Mouse (Mus musculus): ENCODE results near the gene Il25. TPM values are rescaled to one million over a fixed set of nuclear protein-coding genes. Genes with fewer than 3 reads are reported as not detected.
"Not testable (repeated sequence)": the region's sequence is repeated elsewhere in the genome, so short reads cannot be mapped to it uniquely, and the experiment has no call there.

The Il25 gene
- polyA plus RNA-seq, 1 experiment from 2014 or later = 0.48 TPM

GRCm38 (mm10) chr14:54960769-54961168 lies 28.3 kb downstream of the Il25 start:
- no peak overlapping the region for H3K4me2 ChIP-seq (replicated peaks)
- H3K4me1 ChIP-seq = no peaks in the 10 kb centered on the region
- H3K4me3 ChIP-seq = no peak overlapping the region
- no peak overlapping the region for H3K9ac ChIP-seq
- ATAC-seq (ENCODE audit: low FRiP score, low read depth) = no peak
- H3K9me3 ChIP-seq = no peaks in the 10 kb centered on the region
- WGBS = 75% methylated on average over 10 of the region's 10 CpGs
- no peak overlapping the region for H3K27ac ChIP-seq
- H3K36me3 ChIP-seq = no peaks in the 10 kb centered on the region
- H3K27me3 ChIP-seq (replicated peaks) = no peaks in the 10 kb centered on the region

GRCm38 (mm10) chr14:54961487-54961886 lies 29.0 kb downstream of the Il25 start:
- Histone ChIP-seq H3K9ac (no peak overlapping the region), H3K27me3 (replicated peaks) (no peaks in the 10 kb centered on the region), H3K4me2 (replicated peaks) (no peak overlapping the region), H3K4me1 (no peaks in the 10 kb centered on the region), H3K9me3 (no peaks in the 10 kb centered on the region), H3K36me3 (no peaks in the 10 kb centered on the region), H3K27ac (no peak overlapping the region), H3K4me3 (no peak overlapping the region)
- 83% methylated on average over 5 of the region's 5 CpGs for WGBS
- ATAC-seq (ENCODE audit: low FRiP score, low read depth) = no peak

GRCm38 (mm10) chr14:54962714-54963113 lies 30.2 kb downstream of the Il25 start:
- Histone ChIP-seq H3K4me1 (no peaks in the 10 kb centered on the region), H3K27me3 (replicated peaks) (no peaks in the 10 kb centered on the region), H3K4me2 (replicated peaks) (no peak overlapping the region), H3K4me3 (no peak overlapping the region), H3K27ac (no peak overlapping the region), H3K9me3 (no peaks in the 10 kb centered on the region), H3K36me3 (no peaks in the 10 kb centered on the region), H3K9ac (no peak overlapping the region)
- ATAC-seq (ENCODE audit: low FRiP score, low read depth) = no peak
- 90% methylated on average over 7 of the region's 7 CpGs for WGBS

- no peaks in the 10 kb centered on the region for H3K36me3 ChIP-seq
- no peaks in the 10 kb centered on the region for H3K4me1 ChIP-seq
- H3K4me2 ChIP-seq (replicated peaks) = no peak overlapping the region
- H3K27ac ChIP-seq = no peak overlapping the region
- 83% methylated on average over 11 of the region's 11 CpGs for WGBS
- H3K27me3 ChIP-seq (replicated peaks) = no peaks in the 10 kb centered on the region
- no peaks in the 10 kb centered on the region for H3K9me3 ChIP-seq
- no peak overlapping the region for H3K4me3 ChIP-seq
- no peak for ATAC-seq (ENCODE audit: low FRiP score, low read depth)
- no peak overlapping the region for H3K9ac ChIP-seq
Observed at GRCm38 (mm10) chr14:54963727-54964126, 31.2 kb downstream of the Il25 start.

- ATAC-seq (ENCODE audit: low FRiP score, low read depth) = no peak
- WGBS = 84% methylated on average over 15 of the region's 15 CpGs
- H3K4me1 ChIP-seq = no peaks in the 10 kb centered on the region
Observed at GRCm38 (mm10) chr14:54965044-54965443, 32.5 kb downstream of the Il25 start.

GRCm38 (mm10) chr14:54965631-54966030 lies 33.1 kb downstream of the Il25 start:
- H3K27ac ChIP-seq = no peak overlapping the region
- no peaks in the 10 kb centered on the region for H3K36me3 ChIP-seq
- no peaks in the 10 kb centered on the region for H3K4me1 ChIP-seq
- no peaks in the 10 kb centered on the region for H3K9me3 ChIP-seq
- H3K4me2 ChIP-seq (replicated peaks) = no peak overlapping the region
- H3K4me3 ChIP-seq = no peak overlapping the region
- WGBS = 76% methylated on average over 6 of the region's 6 CpGs
- no peak for ATAC-seq (ENCODE audit: low FRiP score, low read depth)
- H3K27me3 ChIP-seq (replicated peaks) = no peaks in the 10 kb centered on the region
- H3K9ac ChIP-seq = no peak overlapping the region

More at GRCm38 (mm10) chr14:54965044-54965443, 32.5 kb downstream of the Il25 start:
- no peak overlapping the region for H3K9ac ChIP-seq
- no peaks in the 10 kb centered on the region for H3K9me3 ChIP-seq
- no peaks in the 10 kb centered on the region for H3K36me3 ChIP-seq
- no peak overlapping the region for H3K27ac ChIP-seq
- no peak overlapping the region for H3K4me2 ChIP-seq (replicated peaks)
- no peak overlapping the region for H3K4me3 ChIP-seq
- H3K27me3 ChIP-seq (replicated peaks) = no peaks in the 10 kb centered on the region

- no peak within 1 kb of the TSS for H3K4me2 ChIP-seq (replicated peaks)
- H3K27ac ChIP-seq = no peak within 1 kb of the TSS
- no peaks in the 10 kb centered on the region for H3K36me3 ChIP-seq
- ATAC-seq (ENCODE audit: low FRiP score, low read depth) = no peak
- H3K4me1 ChIP-seq = no peaks in the 10 kb centered on the region
- 68% methylated on average over 7 of the region's 7 CpGs for WGBS
- H3K4me3 ChIP-seq = no peak within 1 kb of the TSS
- no peaks in the 10 kb centered on the region for H3K9me3 ChIP-seq
- no peaks in the 10 kb centered on the region for H3K27me3 ChIP-seq (replicated peaks)
- H3K9ac ChIP-seq = no peak within 1 kb of the TSS
Observed at GRCm38 (mm10) chr14:54966320-54966977, 34.0 kb downstream of the Il25 start, which contains the start of gene Myh6. Gene Myh6, minus strand, starts transcription at chr14:54966927.

GRCm38 (mm10) chr14:54967874-54968273 lies 35.4 kb downstream of the Il25 start:
- Histone ChIP-seq H3K27me3 (replicated peaks) (no peaks in the 10 kb centered on the region), H3K4me1 (no peaks in the 10 kb centered on the region), H3K9me3 (no peaks in the 10 kb centered on the region), H3K4me3 (no peak overlapping the region), H3K27ac (no peak overlapping the region), H3K4me2 (replicated peaks) (no peak overlapping the region), H3K9ac (no peak overlapping the region), H3K36me3 (no peaks in the 10 kb centered on the region)
- WGBS = 82% methylated on average over 3 of the region's 3 CpGs
- ATAC-seq (ENCODE audit: low FRiP score, low read depth) = no peak

- H3K9ac ChIP-seq = no peak overlapping the region
- no peak overlapping the region for H3K27ac ChIP-seq
- no peaks in the 10 kb centered on the region for H3K27me3 ChIP-seq (replicated peaks)
- no peaks in the 10 kb centered on the region for H3K4me1 ChIP-seq
- no peaks in the 10 kb centered on the region for H3K9me3 ChIP-seq
- ATAC-seq (ENCODE audit: low FRiP score, low read depth) = no peak
- H3K36me3 ChIP-seq = no peaks in the 10 kb centered on the region
- H3K4me3 ChIP-seq = no peak overlapping the region
- no peak overlapping the region for H3K4me2 ChIP-seq (replicated peaks)
Observed at GRCm38 (mm10) chr14:54968344-54968743, 35.8 kb downstream of the Il25 start.

- WGBS = 92% methylated on average over 11 of the region's 11 CpGs
- H3K27me3 ChIP-seq (replicated peaks); H3K36me3 ChIP-seq; H3K27ac ChIP-seq; H3K4me1 ChIP-seq; H3K9ac ChIP-seq; H3K9me3 ChIP-seq; ATAC-seq (ENCODE audit: low FRiP score, low read depth); H3K4me2 ChIP-seq (replicated peaks); H3K4me3 ChIP-seq: not testable (repeated sequence)
Observed at GRCm38 (mm10) chr14:54972786-54973185, 40.3 kb downstream of the Il25 start.

- Histone ChIP-seq H3K36me3 (no peaks in the 10 kb centered on the region), H3K4me2 (replicated peaks) (no peak overlapping the region), H3K9ac (no peak overlapping the region), H3K4me3 (no peak overlapping the region), H3K27ac (no peak overlapping the region), H3K9me3 (no peaks in the 10 kb centered on the region), H3K4me1 (peaks cover 9% of the 10 kb centered on the region; the same call in 1 of the 2 replicates), H3K27me3 (replicated peaks) (no peaks in the 10 kb centered on the region)
- 72% methylated on average over 6 of the region's 6 CpGs for WGBS
- ATAC-seq (ENCODE audit: low FRiP score, low read depth) = no peak
Observed at GRCm38 (mm10) chr14:54974068-54974791, 41.7 kb downstream of the Il25 start.

GRCm38 (mm10) chr14:54976633-54977032 lies 44.1 kb downstream of the Il25 start, which contains the start of gene Gm17428:
Gene Gm17428, plus strand, starts transcription at chr14:54976933.
- Histone ChIP-seq H3K36me3 (no peaks in the 10 kb centered on the region), H3K4me2 (replicated peaks) (no peak within 1 kb of the TSS), H3K4me1 (peaks cover 9% of the 10 kb centered on the region; the same call in 1 of the 2 replicates), H3K27me3 (replicated peaks) (no peaks in the 10 kb centered on the region), H3K4me3 (no peak within 1 kb of the TSS), H3K9me3 (no peaks in the 10 kb centered on the region), H3K9ac (no peak within 1 kb of the TSS), H3K27ac (no peak within 1 kb of the TSS)
- WGBS = 91% methylated on average over 1 of the region's 1 CpGs
- ATAC-seq (ENCODE audit: low FRiP score, low read depth) = no peak
